Mouse (Mus musculus): ENCODE data around the gene Itsn1. TPM values are rescaled to one million over a fixed set of nuclear protein-coding genes. Genes with fewer than 3 reads are reported as not detected.
A peak's percentile ranks its signal among the peaks of the same experiment; 100 is the strongest.

Gene Itsn1
- polyA plus RNA-seq, 1 experiment from 2014 or later, result 34.5 TPM

DNA sequence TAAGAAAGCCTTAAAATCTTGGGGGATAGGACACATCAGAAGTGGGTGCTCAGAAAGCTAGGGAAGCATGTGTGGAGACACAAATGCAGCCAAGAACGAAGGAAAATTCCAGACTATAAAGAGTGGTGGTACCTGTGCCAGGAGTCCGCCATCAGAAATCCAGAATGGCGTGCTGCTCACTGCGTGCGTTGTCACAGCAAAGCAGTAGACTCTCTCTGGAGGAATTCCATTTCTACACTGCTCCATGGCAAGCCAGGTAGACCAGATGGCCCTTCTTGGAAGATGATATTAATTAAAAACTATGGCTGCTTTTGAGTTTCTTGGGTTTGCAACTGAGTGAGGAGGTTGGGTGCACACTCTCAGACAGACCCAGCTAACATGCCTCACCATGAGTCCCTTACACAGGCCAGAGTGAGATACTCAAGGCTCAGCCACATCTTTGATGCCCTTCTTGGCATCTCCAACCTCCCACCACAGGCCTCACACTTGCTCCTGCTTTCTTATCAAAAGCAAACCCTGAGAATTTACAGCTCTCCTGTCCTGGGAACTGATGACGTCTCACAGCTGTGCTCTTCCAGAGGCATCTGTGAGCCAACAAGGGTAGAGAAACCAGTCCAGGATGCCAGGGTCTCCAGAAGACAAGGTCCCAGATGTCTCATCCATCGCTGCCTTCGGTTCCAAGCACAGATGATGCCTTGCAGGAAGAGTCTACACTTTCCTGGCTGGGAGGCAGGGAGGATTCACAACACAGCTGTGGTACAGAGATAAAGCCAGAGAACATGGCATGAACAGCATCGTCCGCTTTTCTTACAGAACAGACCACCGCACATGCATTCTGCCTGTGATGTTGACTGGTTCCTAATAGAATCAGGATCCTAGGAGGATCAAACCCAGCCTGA is 152.0 kb downstream of the Itsn1 start:
- no peak for DNase-seq (ENCODE audit: low spot score)
- Histone ChIP-seq H3K4me1 (peaks cover 32% of the 10 kb centered on the region), H3K9me3 (replicated peaks) (no peaks in the 10 kb centered on the region; the same call in 1 of the 2 replicates), H3K27me3 (ENCODE audit: low read depth, poor library complexity, severe bottlenecking) (no peaks in the 10 kb centered on the region), H3K27ac (no peak overlapping the region; the same call in 1 of the 2 replicates), H3K36me3 (0 out of 2 replicates have a peak, but pooled peaks cover 2% of the 10 kb centered on the region), H3K4me3 (no peak overlapping the region)
- 93% methylated on average over 11 of the region's 11 CpGs for WGBS

DNA sequence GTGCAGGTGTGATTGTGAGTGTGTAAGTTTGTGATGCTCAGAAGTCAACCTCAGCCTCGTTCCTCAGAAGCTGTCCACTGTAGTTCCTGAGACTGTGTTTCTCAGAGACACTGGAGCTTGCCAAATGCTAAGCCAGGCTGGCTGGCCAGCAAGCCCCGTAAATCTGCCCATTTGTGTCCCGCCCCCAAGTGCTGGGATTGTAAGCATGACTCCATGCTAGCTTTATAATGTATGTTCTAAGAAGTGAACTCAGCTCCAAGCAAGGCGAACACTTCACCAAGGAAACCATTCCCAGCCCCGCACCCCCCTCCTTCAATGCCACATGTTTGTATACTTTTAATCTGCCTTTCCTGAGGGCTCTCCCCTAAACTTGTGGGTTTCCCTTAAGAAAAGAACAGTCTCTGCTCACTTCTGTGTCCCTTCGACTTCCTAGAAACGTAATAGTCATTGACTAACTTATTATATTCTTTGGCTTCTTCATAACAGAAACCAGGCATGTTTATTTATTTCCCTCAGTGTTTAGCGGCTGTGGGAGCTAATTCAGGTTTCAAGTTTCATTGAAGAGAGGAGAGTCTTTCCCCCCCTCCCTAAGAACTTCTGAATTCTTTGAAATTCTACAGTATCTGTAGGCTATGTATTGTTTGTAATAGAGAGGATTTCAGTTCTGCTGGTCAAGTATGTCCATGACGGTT is 153.2 kb downstream of the Itsn1 start:
- no peak for DNase-seq (ENCODE audit: low spot score)
- Histone ChIP-seq H3K27ac (peak overlapping the region; percentile 70; the same call in 1 of the 2 replicates), H3K4me3 (no peak overlapping the region), H3K27me3 (ENCODE audit: low read depth, poor library complexity, severe bottlenecking) (no peaks in the 10 kb centered on the region), H3K4me1 (peaks cover 34% of the 10 kb centered on the region), H3K36me3 (0 out of 2 replicates have a peak, but pooled peaks cover 2% of the 10 kb centered on the region), H3K9me3 (replicated peaks) (no peaks in the 10 kb centered on the region; the same call in 1 of the 2 replicates)
- 64% methylated on average over 9 of the region's 9 CpGs for WGBS

GRCm38 (mm10) chr16:91883636-91884035 is 154.6 kb downstream of the Itsn1 start:
- H3K27ac ChIP-seq, result no peak overlapping the region
- no peak overlapping the region for H3K4me3 ChIP-seq
- H3K36me3 ChIP-seq, result 0 out of 2 replicates have a peak, but pooled peaks cover 2% of the 10 kb centered on the region
- H3K4me1 ChIP-seq, result peaks cover 34% of the 10 kb centered on the region
- H3K9me3 ChIP-seq (replicated peaks), result no peaks in the 10 kb centered on the region; the same call in 1 of the 2 replicates
- WGBS, result 87% methylated on average over 2 of the region's 2 CpGs
- H3K27me3 ChIP-seq (ENCODE audit: low read depth, poor library complexity, severe bottlenecking), result no peaks in the 10 kb centered on the region
- DNase-seq (ENCODE audit: low spot score), result no peak

GRCm38 (mm10) chr16:91884196-91884595 is 155.1 kb downstream of the Itsn1 start:
- peaks cover 34% of the 10 kb centered on the region for H3K4me1 ChIP-seq
- WGBS, result 54% methylated on average over 5 of the region's 5 CpGs
- 0 out of 2 replicates have a peak, but pooled peaks cover 2% of the 10 kb centered on the region for H3K36me3 ChIP-seq

DNA sequence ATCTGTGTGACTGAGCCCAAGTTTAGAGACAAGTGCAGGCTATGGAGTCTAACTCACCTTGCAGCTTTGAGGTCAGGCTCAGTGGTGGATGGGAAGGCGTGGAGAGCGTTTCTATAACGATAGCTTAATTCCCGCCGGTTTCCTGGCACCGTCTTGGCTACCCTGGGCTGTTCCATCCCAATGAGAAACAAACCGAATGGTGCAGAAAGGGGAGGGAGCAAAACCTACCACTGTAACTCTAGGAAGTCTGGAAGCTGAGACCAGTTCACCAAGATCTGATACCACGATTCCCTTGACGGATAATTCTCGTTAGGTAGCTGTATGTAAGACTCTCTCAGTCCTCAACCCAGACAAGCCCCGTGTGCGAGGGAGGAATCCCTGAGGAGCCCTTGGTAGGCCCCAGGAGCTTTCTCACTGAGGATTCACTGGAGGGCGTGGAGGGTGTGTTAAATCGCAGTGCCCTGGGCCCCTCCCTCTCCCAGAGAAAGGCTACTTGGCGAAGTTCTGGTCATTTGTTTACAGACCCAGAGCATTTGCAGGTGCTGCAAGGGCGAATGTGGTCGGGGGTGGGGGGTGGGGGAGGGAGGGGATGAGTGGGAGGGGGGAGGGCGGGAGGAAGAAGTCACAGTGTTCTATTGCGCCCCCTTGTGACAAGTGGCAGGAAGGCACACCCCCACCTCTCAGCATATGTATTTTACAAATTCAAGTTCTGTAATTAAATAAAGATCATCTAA is 156.5 kb downstream of the Itsn1 start:
- H3K9me3 ChIP-seq (replicated peaks), result no peaks in the 10 kb centered on the region; the same call in 1 of the 2 replicates
- peak overlapping the region; percentile 32 for H3K4me3 ChIP-seq
- peak; percentile 58 for DNase-seq (ENCODE audit: low spot score)
- H3K36me3 ChIP-seq, result 0 out of 2 replicates have a peak, but pooled peaks cover 2% of the 10 kb centered on the region
- H3K4me1 ChIP-seq, result peaks cover 38% of the 10 kb centered on the region
- no peaks in the 10 kb centered on the region for H3K27me3 ChIP-seq (ENCODE audit: low read depth, poor library complexity, severe bottlenecking)
- 8% methylated on average over 18 of the region's 19 CpGs for WGBS
- 0 out of 2 replicates have a peak overlapping the region, but pooled peaks have one; percentile 51 for H3K27ac ChIP-seq

More at GRCm38 (mm10) chr16:91884196-91884595, 155.1 kb downstream of the Itsn1 start:
- Histone ChIP-seq H3K27ac (no peak overlapping the region), H3K27me3 (ENCODE audit: low read depth, poor library complexity, severe bottlenecking) (no peaks in the 10 kb centered on the region), H3K9me3 (replicated peaks) (no peaks in the 10 kb centered on the region; the same call in 1 of the 2 replicates), H3K4me3 (no peak overlapping the region)
- DNase-seq (ENCODE audit: low spot score), result peak; percentile 55

GRCm38 (mm10) chr16:91888368-91888767 is 159.3 kb downstream of the Itsn1 start:
- no peaks in the 10 kb centered on the region for H3K9me3 ChIP-seq (replicated peaks)
- 88% methylated on average over 3 of the region's 3 CpGs for WGBS

DNA sequence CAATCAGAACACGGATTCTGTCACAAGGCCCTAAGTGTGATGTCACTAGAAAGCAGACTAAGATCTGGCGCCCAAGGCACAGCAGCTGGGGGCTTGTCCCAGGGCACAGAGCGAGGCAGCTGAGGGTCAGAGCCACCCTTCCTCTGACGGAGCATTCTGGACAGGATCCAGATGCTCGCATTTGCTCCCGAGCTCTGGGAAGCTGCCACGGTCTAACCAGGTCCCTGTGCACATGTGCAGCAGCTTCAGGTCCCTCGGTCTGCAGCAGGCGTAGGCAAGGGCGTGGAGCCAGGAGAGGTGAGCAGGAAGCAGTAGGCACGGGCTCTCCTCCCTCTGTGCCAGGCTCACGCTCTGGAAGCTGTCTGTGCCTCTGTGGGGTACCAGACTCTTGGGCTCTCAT is 160.8 kb downstream of the Itsn1 start:
- Histone ChIP-seq H3K27me3 (ENCODE audit: low read depth, poor library complexity, severe bottlenecking) (no peaks in the 10 kb centered on the region), H3K4me1 (peaks cover 23% of the 10 kb centered on the region), H3K36me3 (no peaks in the 10 kb centered on the region), H3K27ac (peak overlapping the region; percentile 17), H3K4me3 (no peak overlapping the region), H3K9me3 (replicated peaks) (no peaks in the 10 kb centered on the region)
- WGBS, result 74% methylated on average over 12 of the region's 12 CpGs
- no peak for DNase-seq (ENCODE audit: low spot score)

More at GRCm38 (mm10) chr16:91888368-91888767, 159.3 kb downstream of the Itsn1 start:
- H3K27ac ChIP-seq, result no peak overlapping the region
- H3K4me3 ChIP-seq, result no peak overlapping the region
- no peaks in the 10 kb centered on the region for H3K27me3 ChIP-seq (ENCODE audit: low read depth, poor library complexity, severe bottlenecking)
- peaks cover 26% of the 10 kb centered on the region for H3K4me1 ChIP-seq
- no peak for DNase-seq (ENCODE audit: low spot score)
- no peaks in the 10 kb centered on the region for H3K36me3 ChIP-seq

GRCm38 (mm10) chr16:91891218-91891617 is 162.1 kb downstream of the Itsn1 start:
- Histone ChIP-seq H3K9me3 (replicated peaks) (no peaks in the 10 kb centered on the region), H3K4me3 (no peak overlapping the region), H3K27me3 (ENCODE audit: low read depth, poor library complexity, severe bottlenecking) (no peaks in the 10 kb centered on the region), H3K36me3 (no peaks in the 10 kb centered on the region), H3K27ac (no peak overlapping the region), H3K4me1 (peaks cover 17% of the 10 kb centered on the region)
- 84% methylated on average over 11 of the region's 11 CpGs for WGBS
- DNase-seq (ENCODE audit: low spot score), result no peak

- 81% methylated on average over 6 of the region's 6 CpGs for whole genome bisulfite sequencing
- no peak for DNase-seq (ENCODE audit: low spot score)
- no peaks in the 10 kb centered on the region for H3K27me3 ChIP-seq (ENCODE audit: low read depth, poor library complexity, severe bottlenecking)
Observed at GRCm38 (mm10) chr16:91896426-91896830, 167.3 kb downstream of the Itsn1 start.

DNA sequence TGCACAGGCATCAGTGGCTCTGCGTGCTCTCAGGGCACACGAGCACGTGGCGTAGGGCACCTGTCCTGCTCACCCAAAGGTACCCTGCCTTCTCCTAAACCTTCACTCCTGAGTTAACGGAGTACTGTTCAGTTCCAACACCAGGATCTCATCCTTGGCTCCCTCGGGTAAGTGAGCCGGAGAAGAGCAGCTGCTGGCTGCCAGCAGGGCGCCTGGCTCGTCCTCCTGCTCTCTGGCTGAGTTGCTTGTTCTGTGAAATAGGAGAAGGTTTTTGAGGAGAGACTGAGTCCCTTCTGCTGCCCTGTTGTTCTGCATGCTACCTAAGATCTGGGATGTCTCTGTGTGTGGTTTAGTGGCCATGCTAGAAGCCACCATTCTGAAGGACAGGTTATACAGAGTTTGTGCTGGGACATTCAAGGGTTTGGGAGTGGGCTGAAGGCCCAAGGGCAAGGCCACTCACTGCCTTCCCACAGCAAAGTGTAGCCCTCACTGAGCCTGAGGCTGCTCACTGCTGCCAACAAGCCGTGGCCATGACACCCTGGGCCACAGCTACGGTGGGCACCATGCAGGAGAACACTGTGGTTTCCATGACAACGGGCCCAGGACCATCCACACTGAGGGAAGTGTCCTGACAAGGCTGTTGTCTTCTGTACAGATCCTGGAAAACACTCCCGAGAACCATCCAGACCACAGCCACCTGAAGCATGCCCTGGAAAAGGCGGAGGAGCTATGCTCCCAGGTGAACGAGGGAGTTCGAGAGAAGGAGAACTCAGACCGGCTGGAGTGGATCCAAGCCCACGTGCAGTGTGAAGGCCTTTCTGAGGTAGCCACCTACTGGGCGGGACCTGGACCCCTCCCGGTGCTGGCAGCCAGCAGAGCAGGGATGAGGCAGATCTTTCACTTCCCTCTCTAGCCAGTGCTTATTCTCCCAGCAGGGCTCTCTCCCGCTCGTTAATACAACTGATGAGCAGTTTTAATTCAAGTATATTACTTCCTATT is 170.1 kb downstream of the Itsn1 start:
- Histone ChIP-seq H3K4me1 (peaks cover 14% of the 10 kb centered on the region), H3K9me3 (replicated peaks) (no peaks in the 10 kb centered on the region), H3K27me3 (ENCODE audit: low read depth, poor library complexity, severe bottlenecking) (no peaks in the 10 kb centered on the region), H3K4me3 (no peak overlapping the region), H3K36me3 (no peaks in the 10 kb centered on the region), H3K27ac (no peak overlapping the region)
- WGBS, result 64% methylated on average over 22 of the region's 22 CpGs
- no peak for DNase-seq (ENCODE audit: low spot score)

More at GRCm38 (mm10) chr16:91896426-91896830, 167.3 kb downstream of the Itsn1 start:
- H3K27ac ChIP-seq, result no peak overlapping the region
- H3K4me1 ChIP-seq, result peaks cover 14% of the 10 kb centered on the region
- no peak overlapping the region for H3K4me3 ChIP-seq
- H3K9me3 ChIP-seq (replicated peaks), result no peaks in the 10 kb centered on the region
- no peaks in the 10 kb centered on the region for H3K36me3 ChIP-seq

- Histone ChIP-seq H3K36me3 (no peaks in the 10 kb centered on the region), H3K27me3 (ENCODE audit: low read depth, poor library complexity, severe bottlenecking) (no peaks in the 10 kb centered on the region), H3K27ac (no peak overlapping the region), H3K4me1 (peaks cover 14% of the 10 kb centered on the region), H3K9me3 (replicated peaks) (no peaks in the 10 kb centered on the region), H3K4me3 (no peak overlapping the region)
- DNase-seq (ENCODE audit: low spot score), result no peak
- 67% methylated on average over 11 of the region's 11 CpGs for WGBS
Observed at GRCm38 (mm10) chr16:91900274-91900673, 171.2 kb downstream of the Itsn1 start.
